Mouse (Mus musculus) cerebellum, postnatal 25 days (tissue): ENCODE measurements at regions not wholly inside any gene's neighbourhood (a gene's known extent, or its start where the extent isn't known, plus 50 kb on each side); places are given as distances from the start of the nearest gene placed in this dataset.
"Not testable (repeated sequence)": the region's sequence is repeated elsewhere in the genome, so short reads cannot be mapped to it uniquely, and the experiment has no call there.

Experiments used
- DNase-seq, 2 experiments: peaks; one replicate each; pipeline ENCODE4 v3.0.0; 2021; ENCODE audit warnings: mixed read lengths in 2 of 2

DNA sequence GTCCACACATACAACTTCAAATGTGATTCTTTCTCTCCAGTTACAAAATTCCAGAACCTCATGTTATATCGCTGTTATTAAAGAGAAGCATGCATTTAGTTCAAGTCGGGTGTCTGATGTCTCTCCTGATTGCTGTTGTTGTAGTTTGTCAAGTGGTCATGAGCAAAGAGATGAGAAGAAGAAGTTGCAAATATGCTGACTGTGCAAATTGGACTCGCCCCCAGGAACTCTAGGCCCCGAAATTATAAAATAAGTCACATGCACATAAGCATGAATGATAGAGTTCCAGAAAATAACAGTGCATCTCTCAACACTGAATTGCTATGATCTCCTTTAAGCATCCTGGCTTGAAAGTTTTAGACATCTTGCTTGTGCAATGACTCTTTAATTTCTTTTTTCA, 53.3 kb downstream of the Kif2b start:
- DNase-seq = no peak

DNA sequence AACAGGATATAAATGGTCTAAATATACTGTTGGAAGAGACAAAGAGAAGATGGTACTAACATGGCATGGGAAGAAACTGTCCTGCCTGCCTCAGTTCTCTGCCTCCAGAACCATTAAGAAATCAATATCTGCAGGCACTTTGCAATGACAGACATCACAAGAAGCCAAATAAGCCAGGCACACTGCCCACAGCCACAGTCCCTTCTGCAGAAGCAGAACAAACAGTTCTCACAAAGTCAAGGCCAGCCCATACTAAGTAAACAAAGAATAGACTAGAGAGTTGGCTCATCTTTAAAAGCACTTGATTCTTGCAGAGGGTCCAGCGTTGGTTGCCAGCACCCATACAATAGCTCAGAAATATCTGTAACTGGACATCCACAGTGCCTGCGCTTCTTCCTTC, 98.1 kb downstream of the Kif2b start:
- no peak for DNase-seq

DNA sequence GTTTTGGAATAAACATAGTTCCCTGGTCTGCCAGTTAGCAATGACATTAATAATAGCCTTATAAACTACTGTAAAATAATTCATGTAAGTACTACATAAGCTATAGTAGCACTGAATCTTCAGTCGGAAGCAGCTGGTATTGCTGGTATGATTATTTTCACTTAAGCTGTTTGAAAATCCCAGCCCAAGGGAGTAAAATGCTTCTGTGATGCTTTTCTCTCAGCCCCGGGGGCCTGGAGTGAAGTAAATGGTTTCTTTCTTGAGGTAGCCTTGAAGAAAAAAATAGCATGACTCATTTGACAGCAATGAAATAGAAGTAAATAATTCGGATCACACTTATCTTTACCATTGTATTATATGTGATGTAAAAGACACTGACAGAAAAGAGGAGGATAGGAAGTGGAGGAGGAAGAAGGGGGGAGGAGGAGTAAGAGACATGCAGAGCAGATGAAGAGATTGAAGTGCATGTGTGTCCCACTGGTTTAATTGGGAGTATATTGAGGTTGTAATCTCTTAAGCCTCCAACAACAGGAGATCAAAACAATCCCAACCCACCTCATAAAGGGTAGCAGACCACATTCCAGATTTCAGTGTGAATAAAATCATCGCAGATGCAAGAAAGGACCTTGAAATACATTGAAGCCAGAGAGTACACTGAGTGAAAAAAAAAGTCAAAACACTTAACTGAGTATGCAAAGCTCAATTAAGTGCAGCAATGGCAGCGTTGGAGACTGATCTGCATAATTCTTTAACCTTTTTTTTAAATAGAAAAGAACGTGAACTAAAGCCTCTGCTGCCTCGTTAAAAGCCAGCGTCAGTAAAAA, 113.6 kb downstream of the Kif2b start:
- DNase-seq = no peak

GRCm38 (mm10) chr11:91461946-91462345, 115.4 kb downstream of the Kif2b start:
- no peak for DNase-seq

DNA sequence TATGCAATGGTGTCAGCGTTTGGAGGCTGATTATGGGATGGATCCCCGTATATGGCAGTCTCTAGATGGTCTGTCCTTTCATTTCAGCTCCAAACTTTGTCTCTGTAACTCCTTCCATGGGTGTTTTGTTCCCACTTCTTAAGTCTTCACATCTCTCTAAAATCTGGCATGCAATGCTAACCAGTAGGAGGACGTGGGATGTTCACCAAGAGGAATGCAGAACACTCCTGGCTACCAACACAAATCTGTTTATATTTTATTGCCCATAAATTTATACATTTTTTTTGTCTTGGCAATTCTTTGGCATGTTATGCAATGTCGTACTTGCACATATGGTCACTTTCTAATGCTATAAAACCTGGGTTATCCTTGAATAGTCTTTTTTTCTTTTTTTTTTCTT, 135.0 kb downstream of the Kif2b start:
- DNase-seq = no peak

DNA sequence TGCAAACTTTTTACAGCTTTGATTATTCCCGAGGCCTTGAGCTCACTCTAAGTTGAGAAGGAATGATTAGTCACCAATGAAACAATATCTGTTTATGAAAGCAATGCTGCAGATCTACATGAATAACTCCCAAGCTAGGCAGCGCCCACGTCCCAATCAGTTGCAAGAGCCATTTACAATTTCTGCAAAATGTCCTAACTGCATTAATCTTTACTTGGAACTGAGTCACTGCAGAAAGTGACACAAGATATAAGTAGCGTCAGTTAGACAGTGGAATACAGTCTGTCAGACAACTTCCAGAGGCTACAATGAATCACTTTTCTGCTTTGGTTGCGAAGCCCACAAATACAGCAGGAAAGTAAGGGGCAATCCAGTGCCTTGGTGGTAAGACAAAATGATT, 145.2 kb downstream of the Kif2b start:
- no peak for DNase-seq

GRCm38 (mm10) chr11:91426731-91427130, 150.6 kb downstream of the Kif2b start:
- DNase-seq = peak; percentile 36 to 58

DNA sequence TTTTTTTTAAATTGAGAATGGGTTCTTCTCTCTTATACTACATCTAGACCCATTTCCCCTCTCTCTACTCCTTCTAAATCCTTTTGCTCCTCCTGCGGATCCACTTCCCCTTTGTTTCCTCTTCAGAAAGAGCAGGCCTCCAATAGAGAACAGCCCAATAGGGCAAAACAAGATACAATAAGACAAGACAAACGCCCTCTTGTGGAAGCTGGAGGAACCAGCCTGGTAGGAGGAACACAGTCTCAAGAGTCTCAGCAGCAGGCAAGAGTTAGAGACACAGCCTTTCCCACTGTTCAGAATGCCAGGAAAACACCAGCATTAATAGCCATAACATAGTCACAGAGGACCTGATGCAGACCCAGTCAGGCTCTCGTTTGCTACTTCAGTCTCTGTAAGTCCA, 190.2 kb downstream of the Kif2b start:
- no peak for DNase-seq

GRCm38 (mm10) chr11:91357029-91357428, 220.3 kb downstream of the Kif2b start:
- DNase-seq = no peak

DNA sequence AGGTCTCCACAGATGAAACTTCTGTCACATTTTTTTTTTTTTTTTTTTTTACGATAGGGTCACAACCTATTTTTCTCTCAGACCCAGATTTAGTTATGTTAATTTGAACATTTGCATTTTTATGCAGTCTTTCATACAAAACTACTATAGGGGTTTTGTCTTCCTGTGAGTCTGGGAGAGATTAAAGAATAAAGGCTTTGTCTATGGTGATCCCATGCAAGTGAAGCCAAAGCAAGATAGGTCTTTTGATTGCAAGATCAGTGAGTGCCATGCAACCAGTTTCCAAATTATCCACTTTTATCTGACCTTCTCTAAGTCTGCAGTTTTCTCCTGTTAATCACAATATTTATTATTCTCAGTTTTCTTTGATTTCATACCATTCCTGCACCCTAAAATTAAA, 234.7 kb downstream of the Kif2b start:
- no peak for DNase-seq

GRCm38 (mm10) chr11:91333056-91333455, 244.3 kb downstream of the Kif2b start:
- DNase-seq = no peak

DNA sequence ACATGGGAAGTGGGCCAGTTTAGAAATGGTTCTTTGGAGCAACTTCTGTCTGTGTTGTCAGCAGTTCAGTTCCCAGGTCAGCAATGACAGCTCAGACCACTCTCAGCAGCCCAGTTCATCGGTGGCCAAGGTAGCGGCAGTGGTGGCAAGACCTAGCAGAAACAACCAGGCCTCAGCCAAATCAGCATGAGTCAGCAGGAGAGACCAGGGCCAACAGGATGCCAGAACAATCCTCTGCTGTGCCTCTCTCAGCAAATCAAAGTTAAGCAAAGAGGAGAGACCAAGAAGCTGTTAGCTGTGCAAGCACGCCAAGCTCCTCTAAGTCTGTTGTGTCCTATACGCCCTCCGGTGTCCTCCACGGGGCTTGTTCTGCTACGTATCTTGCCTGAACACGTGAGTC, 249.8 kb downstream of the Kif2b start:
- DNase-seq = no peak

GRCm38 (mm10) chr11:91310212-91310742, 267.1 kb downstream of the Kif2b start:
- no peak for DNase-seq

GRCm38 (mm10) chr11:91289194-91290123, 287.9 kb downstream of the Kif2b start:
- DNase-seq = peak; percentile 11 to 44

GRCm38 (mm10) chr11:91286376-91286775, 291.0 kb downstream of the Kif2b start:
- DNase-seq = no peak

DNA sequence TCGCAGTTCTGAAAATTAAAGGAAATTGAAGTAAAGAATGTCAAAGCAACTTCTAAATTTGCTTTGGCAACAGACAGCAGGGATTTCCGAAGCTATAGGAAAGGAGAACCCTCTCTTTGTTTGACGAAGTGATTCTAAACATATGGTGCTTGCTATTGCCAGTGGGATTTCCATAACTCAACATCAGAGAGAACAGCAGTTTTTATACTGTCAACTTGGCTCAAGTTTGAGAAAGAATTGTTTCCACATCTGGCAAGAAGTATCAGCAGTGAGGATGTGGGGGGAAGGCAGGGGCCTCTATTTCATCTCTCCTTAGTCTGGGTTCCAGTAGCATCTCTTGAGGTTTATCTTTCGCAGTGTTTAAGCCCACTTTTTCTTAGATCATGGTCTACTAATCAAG, 315.1 kb downstream of the Kif2b start:
- DNase-seq = no peak

- not testable (repeated sequence) for DNase-seq
These were observed 335.3 kb downstream of the Kif2b start for GRCm38 (mm10) chr11:91242061-91242460.

DNA sequence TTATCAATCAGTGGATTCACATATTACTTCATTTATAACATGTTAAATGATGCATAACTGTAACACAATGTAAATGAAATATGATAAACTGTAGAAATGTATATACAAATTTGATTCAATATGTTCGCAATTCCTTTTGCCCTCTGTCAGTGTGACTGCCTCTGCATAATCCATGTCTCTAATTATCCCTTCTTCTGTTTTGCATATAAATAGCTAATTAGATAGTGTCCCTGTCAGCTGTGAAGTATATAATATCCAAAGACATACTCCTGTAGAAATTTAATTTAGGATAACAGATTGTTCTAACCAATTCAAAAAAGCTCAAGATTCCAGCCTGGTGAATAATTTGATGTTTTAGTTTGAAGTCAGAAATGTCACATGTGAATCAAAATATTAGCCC, 361.2 kb downstream of the Kif2b start:
- no peak for DNase-seq

DNA sequence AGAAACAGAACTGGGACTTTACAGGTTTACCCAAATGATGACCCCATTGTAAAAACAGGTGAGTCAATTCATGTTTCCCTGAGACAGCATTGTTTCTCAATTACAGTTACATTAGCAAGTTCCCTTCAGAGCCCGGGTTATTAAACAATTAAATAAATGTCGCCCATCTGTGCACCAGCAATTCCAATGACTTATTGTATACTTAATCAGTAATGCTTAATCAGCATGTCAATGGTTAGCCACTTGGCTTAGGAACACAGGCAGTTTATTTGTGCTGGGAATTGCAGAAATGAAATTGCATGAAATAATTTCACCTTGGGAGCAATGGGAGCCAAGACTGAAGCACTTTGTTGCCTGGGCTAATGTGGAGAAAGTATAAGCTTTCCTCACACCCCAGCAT, 364.3 kb downstream of the Kif2b start:
- no peak for DNase-seq

GRCm38 (mm10) chr11:91206470-91206869, 370.9 kb downstream of the Kif2b start:
- DNase-seq = no peak

- peak in 1 of 2 experiments; percentile 1 for DNase-seq
These were observed 372.9 kb downstream of the Kif2b start for GRCm38 (mm10) chr11:91204416-91204815.

DNA sequence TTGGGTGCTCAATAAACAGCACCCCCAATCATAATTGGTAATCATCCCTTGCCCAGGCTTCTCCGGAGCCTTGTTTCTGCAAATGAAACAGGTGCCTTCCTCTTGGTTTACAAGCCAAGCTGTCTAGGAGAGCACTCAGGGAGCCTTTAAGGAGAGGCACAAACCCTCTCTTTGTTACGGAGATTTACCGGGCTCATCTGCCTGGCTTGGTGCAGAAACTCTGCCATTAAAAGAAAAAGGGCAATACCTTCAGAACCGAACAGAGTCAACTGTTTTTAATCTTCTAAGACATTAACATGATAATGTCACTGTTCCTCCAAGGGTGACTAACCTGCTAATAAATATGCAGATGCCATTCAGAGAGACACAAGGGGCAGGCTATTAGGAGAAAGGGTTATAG, 380.5 kb downstream of the Kif2b start:
- no peak for DNase-seq

GRCm38 (mm10) chr11:91196351-91196750, 381.0 kb downstream of the Kif2b start:
- no peak for DNase-seq

DNA sequence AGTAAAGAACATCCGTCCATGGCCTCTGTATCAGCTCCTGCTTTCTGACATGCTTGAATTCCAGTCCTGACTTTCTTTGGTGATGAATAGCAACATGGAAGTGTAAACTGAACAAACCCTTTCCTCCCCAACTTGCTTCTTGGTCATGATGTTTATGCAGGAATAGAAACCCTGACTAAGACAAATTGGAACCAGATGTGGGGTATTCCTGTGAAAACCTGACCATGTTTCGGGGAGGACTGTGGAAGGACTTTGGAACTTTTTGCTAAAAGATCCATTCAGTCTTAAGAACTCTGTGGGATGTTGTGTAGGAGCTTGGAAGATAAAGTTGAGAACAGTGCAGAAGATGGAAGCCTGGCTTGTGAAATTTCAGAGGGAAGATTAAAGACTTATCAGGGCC, 410.0 kb downstream of the Kif2b start:
- DNase-seq = not testable (repeated sequence)
